Mouse (Mus musculus): ENCODE data around the gene Gtf3c5.

The Gtf3c5 gene

DNA sequence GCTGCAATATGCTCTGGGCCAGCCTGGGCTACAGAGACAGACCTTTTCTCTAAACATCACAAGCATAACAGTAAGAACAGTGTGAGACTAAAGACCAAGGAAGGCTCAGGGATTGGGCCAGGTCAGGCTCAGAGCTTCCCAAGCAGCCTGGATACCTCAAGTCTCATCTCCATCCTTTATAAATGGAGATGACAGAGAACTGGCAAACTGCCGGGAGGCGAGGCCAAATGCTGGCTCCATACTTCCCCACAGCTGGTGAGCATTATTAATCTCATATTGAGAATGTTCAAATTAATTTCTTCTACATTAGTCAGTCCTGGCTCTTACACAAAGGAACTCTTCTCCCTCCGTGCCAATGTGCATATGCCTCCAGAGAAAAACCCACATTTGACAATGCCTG, 6.7 kb downstream of the Gtf3c5 start:
- intact Hi-C loops (cut with DNase I): no loop called here

DNA sequence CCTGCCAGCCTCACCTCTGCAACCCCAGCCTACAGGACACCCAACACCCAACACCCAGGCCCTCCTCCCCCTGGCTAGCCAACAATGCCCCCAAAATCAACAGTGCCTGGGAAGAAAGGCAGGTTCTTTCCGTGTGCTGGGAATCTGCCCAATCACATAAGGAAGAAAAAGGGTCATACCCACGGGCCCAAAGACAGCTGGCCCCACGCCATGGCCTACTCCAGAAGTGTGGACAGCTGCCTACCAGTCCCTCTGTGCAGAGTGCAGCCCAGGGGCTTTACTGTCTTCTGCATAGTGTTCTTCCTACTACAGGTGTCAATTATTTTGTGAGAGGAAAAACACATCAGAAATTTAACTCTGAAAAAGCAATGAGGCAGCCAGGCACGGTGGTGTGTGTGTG, 8.2 kb downstream of the Gtf3c5 start:
- intact Hi-C loops (cut with DNase I): no loop called here

DNA sequence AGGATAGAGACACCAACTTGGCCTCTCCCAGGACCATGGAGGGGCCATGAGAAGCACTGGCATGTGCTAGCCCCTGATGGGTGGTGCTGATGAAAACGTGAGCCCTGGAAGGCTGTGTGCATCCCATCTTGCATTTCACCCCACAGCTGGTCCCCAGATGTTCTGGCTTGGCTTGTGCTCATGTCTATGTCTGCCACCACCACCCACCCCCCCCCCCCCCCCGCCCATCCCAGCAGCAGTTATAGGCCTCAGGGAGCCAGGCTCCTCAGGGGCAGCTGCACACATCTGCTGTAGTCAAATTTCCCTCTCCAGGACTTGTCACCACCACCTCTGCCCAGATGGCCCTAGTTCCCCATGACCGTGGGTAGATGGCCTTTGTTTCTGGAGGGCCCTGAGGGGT, 13.6 kb downstream of the Gtf3c5 start:
- intact Hi-C loops (cut with DNase I): no loop called here

DNA sequence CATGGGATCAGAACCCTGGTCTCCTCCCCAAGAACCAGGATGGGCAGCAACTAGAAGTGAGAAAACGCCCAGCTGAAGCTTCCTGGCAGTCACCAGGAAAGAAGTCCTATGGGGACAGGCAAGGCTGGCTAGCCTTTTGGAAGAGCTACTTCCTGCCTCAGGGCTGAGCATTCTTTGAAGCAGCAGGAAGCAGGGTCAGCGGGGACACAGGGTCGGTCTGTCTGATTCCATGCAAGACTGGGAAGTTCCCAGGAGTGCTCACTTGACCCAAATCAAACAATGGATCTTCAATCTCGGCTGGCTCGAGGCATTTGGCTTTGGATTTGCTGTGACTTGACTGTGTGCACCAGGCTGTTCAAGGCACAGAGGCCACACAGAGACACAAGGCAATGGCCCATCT, 17.0 kb downstream of the Gtf3c5 start:
- intact Hi-C loops (cut with DNase I): no loop called here

DNA sequence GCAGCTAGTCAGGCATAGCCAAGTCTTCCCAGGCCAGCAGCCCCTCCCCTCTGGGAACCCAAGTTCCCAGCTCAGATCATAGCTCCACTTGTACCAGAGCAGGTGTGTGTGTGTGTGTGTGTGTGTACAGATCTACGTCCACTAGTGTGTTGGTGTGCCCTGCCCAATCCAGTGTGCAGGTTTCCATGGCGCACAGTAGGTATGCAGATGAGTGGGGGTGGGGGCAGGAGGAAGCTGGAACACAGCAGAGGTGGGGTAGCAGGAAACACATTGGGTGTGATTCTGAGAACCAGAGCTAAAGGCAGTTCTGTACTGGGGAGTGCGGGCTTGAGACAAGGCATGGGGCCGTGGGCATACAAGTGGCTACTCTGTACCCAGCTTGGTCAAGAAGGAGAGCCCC, 19.2 kb downstream of the Gtf3c5 start:
- intact Hi-C loops (cut with DNase I): no loop called here

- intact Hi-C loops (cut with DNase I): no loop called here
These were observed 19.7 kb downstream of the Gtf3c5 start for GRCm38 (mm10) chr2:28563830-28564229.

- intact Hi-C loops (cut with DNase I): no loop called here
These were observed 20.2 kb downstream of the Gtf3c5 start, which contains the start of gene Cel for GRCm38 (mm10) chr2:28563303-28563702. Cel (minus strand) TSS chr2:28563403.

DNA sequence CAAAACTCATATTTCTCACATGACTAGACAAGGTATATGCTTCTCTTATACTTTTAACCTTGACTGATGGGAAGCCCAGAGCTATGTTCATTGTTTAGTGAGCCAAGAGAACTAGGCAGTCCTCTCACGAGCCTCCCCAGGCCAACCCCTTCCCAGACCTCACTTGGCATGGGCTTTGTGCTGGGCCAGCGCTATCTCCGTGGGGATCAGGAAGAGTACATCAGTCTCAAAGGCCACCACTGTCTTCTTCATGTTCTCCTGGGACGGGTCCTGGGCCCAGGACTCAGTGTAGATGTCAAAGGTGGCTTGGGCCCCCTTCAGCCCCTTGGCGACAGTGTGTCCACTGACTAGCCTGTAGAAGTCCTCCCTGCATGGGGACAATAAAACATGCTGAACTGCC, 26.1 kb downstream of the Gtf3c5 start:
- intact Hi-C loops (cut with DNase I): no loop called here

DNA sequence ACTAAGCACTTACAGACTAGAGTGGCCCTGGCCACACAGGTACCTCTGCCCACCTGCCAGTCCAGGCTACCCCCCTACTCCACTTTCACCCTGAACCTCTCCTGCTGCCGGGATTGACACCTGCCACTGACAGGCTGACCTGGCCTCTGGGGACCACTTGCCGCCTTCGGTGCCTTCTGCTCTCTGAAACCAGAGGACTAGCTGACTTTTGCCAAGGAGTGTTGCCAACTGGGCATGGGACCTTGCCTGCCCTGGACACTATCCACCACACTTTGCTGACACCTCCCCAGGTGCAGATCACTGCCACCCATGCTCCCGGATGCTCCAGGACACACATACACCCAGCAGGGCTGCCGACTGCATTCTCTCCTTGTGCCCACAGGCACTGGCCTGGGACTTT, 31.2 kb downstream of the Gtf3c5 start:
- intact Hi-C loops (cut with DNase I): no loop called here

GRCm38 (mm10) chr2:28549157-28549556, 34.4 kb downstream of the Gtf3c5 start:
- intact Hi-C loops (cut with DNase I): no loop called here

- intact Hi-C loops (cut with DNase I): loop anchor here (1.0 kb wide), 1 partner anchor 31 kb away; no protein-coding TSS in a partner anchor
These were observed 36.0 kb downstream of the Gtf3c5 start for GRCm38 (mm10) chr2:28547237-28548172.

DNA sequence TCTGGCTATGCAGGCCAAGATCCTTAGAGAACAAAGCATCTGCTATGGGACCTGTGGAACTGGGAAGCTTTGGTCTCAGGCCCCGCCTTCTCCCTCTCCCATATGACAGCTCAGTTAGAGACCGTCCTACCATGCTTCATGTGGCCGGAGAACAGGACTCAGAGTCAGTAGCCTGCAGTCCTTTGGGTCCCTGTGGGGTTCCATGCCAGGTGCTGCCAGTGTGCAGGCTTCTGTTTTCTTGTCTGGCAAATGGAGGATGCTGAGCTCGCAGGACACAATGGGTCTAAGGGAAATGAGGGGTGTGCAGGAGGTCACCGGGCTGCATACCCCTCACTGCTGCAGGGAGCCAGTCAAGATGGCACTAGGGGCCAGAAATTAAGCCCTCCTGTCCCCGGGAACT, 37.0 kb downstream of the Gtf3c5 start:
- intact Hi-C loops (cut with DNase I): no loop called here

DNA sequence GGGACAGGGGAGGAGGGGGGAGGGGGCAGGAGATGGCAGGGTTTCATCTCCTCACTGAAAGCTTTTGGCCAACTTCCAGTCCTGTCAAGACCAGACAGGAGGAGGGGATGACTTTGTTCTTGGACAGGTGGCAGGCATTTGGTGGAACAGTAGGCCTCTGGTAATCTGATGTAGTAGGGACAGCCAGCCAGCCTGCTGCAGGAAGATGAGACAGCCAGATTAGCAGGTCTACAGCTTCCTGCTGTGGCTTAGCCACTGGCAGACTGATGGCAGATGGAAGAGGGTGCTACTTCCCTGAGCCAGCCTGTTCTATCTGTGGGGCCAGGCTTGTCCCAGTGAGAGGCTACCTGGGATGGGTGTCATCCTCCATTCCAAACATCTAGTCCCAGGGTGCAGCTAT, 37.6 kb downstream of the Gtf3c5 start:
- intact Hi-C loops (cut with DNase I): no loop called here

GRCm38 (mm10) chr2:28543894-28544293, 39.7 kb downstream of the Gtf3c5 start:
- intact Hi-C loops (cut with DNase I): no loop called here

GRCm38 (mm10) chr2:28540587-28541227, 42.8 kb downstream of the Gtf3c5 start:
- intact Hi-C loops (cut with DNase I): no loop called here

GRCm38 (mm10) chr2:28539949-28540348, 43.6 kb downstream of the Gtf3c5 start:
- intact Hi-C loops (cut with DNase I): no loop called here

DNA sequence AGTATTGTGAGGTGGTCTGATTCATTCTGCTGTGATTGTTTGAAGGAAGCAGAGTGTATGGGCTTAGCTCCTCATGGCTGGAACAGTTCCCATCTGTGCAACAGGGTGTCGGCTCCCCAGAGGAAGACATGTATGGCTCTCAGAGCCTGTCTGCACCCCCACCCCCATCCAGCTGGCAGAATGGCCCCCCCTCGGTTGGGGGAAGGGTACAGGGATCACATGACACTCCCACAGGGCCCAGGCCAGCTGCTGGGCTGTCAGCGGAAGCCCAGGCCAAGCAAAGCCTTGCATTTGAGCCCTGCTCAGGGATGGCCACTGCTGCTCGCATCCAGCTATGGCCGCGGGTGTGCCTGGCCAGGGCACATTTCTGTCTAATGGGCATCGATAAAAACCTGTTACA, 44.3 kb downstream of the Gtf3c5 start:
- intact Hi-C loops (cut with DNase I): no loop called here

DNA sequence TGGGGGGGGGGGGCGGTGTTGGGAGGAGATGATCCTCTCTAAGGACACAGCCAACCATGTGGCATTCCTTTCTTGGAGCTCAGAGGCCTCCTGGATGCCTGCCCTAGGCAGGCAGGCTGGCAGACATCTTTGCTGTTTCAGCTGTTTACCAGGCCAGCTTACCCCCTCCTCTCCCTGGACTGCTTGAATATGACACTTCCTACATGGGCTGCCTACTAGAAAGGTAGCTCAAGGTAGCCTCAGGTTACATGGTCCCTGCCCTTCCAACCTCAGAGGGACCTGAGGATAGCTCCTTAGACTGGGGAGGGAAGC, 44.8 kb downstream of the Gtf3c5 start:
- intact Hi-C loops (cut with DNase I): no loop called here

GRCm38 (mm10) chr2:28537995-28538816, 45.3 kb downstream of the Gtf3c5 start:
- intact Hi-C loops (cut with DNase I): no loop called here

GRCm38 (mm10) chr2:28537634-28537920, 46.0 kb downstream of the Gtf3c5 start:
- intact Hi-C loops (cut with DNase I): no loop called here

DNA sequence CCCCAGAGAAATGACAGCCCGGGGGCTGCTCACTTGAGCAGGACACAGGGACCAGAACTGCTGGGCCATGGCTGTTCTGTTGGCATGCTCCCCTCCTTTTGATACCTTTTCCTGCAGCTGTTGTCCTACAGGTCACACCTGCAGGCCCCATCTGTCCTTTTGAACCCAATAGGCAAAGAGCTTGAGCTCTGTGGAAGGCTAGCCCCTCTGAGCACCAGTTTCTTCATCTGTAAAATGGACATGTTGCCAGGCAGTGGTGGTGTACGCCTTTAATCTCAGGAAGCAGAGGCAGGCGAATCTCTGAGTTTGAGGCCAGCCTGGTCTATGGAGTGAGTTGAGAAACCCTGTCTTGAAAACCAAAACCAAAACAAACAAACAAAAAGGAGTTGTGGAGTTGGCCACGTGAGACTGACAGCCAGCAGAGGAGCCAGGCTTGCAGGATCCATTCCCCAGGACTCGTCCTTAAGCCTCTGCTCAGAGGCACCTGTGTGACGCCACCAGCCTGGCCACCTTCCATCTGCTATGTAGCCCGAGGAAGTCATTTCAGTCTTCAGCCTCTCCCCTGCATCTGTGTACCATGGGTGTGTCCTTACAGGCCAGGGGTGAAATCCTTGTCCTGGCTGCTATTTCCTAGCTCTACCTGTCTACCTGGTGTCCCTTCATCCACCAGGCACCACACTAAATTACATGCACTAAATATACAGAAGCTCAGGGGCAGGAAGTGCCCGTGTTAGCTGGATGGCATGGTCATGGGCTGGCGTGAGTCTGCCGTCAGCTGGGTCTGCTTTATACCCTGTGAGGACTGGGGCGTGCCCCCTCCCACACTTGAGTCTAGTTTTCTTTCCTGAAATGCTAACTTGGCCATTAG, 46.6 kb downstream of the Gtf3c5 start:
- intact Hi-C loops (cut with DNase I): no loop called here
